ENCODE assay signal across 30 mouse cellular contexts in the genomic region with DNA sequence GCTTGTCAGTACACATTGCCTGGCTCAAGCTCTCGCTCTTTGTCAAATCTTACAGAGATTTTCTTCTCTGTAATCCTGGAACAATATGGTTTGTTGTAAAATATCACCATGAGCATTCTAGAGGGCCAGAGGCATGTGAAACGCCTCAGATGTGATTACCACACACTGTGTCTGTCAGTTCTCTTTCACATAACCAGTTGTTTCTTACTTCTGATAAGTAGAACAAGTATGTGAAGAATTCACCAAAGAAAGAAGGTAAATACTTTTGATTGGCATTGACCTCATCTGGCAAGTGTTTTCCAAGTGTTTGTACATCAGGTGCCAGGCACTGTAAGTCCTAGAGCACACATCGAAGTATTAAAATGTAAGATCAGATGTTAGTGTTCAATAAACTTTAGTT. TPM values are rescaled to one million over a fixed set of nuclear protein-coding genes. Genes with fewer than 3 reads are reported as not detected.
DNase-seq lines count a peak whose midpoint lies in the region; ATAC-seq and TF ChIP-seq lines count a peak whose summit lies in the region.
"Had no signal": no experiment of that assay in that cellular context is flagged by ENCODE, and none has a peak within 500 bp of the region (broad histone marks: within the 10 kb centered on the region; RNA-seq: fewer than 3 reads in every experiment).

No protein-coding gene starts in this region.

- DNase-seq in liver, adult 2 months (ENCODE audit: extremely low read depth, low read depth, low spot score), result peak; percentile 30
- no peak for DNase-seq in lung, postnatal 14 days
- DNase-seq in lung, postnatal 0 days (ENCODE audit: low spot score), result peak; percentile 79
- no peak for DNase-seq in gastrocnemius, postnatal 36 days
- no peak for DNase-seq in kidney, postnatal 4 days
- DNase-seq: adrenal gland, postnatal 10 days; adrenal gland, postnatal 36 days; cerebellum, adult 18-20 months; cerebellum, adult 9-10 months; cerebellum, postnatal 14 days; gastrocnemius, postnatal 25 days; heart, adult 11 months had no signal

- 29% methylated on average over 3 of the region's 3 CpGs for WGBS in liver, adult 2 months
- 39% methylated on average over 3 of the region's 3 CpGs for WGBS in liver, embryonic 12.5 days (ENCODE audit: insufficient replicate concordance)
- WGBS in lung, embryonic 16.5 days, result 35% methylated on average over 3 of the region's 3 CpGs
- 33% methylated on average over 3 of the region's 3 CpGs for WGBS in lung, postnatal 0 days

- no peaks in the 10 kb centered on the region for H3K4me1 ChIP-seq in liver, adult 2 months (ENCODE audit: control insufficient read depth, insufficient read depth, low read length)
- no peaks in the 10 kb centered on the region for H3K4me1 ChIP-seq in liver, embryonic 12.5 days
- no peaks in the 10 kb centered on the region for H3K4me1 ChIP-seq in lung, embryonic 16.5 days (replicated peaks; ENCODE audit: control insufficient read depth, insufficient read depth, low read length)
- H3K4me1 ChIP-seq in lung, postnatal 0 days (ENCODE audit: insufficient read depth, low read depth, low read length), result no peaks in the 10 kb centered on the region
- H3K4me1 ChIP-seq: embryonic facial prominence, embryonic 12.5 days; forebrain, embryonic 12.5 days; forebrain, embryonic 15.5 days; hindbrain, embryonic 10.5 days; hindbrain, embryonic 13.5 days had no signal

- H3K4me3 ChIP-seq in liver, adult 2 months (ENCODE audit: insufficient read depth, low read depth, low read length), result no peak overlapping the region
- no peak overlapping the region for H3K4me3 ChIP-seq in liver, embryonic 12.5 days
- H3K4me3 ChIP-seq in lung, embryonic 16.5 days (ENCODE audit: low read length), result no peak overlapping the region
- no peak overlapping the region for H3K4me3 ChIP-seq in lung, postnatal 0 days (ENCODE audit: low read depth, low read length)
- H3K4me3 ChIP-seq: embryonic facial prominence, embryonic 12.5 days; erythroblast, embryonic 14.5 days; forebrain, embryonic 12.5 days; forebrain, embryonic 15.5 days; hindbrain, embryonic 10.5 days; hindbrain, embryonic 13.5 days had no signal

- no peak overlapping the region for H3K9ac ChIP-seq in liver, adult 2 months (ENCODE audit: low read depth, low read length)
- no peak overlapping the region for H3K9ac ChIP-seq in liver, embryonic 12.5 days
- no peak overlapping the region for H3K9ac ChIP-seq in lung, embryonic 16.5 days (ENCODE audit: low read length)
- no peak overlapping the region for H3K9ac ChIP-seq in lung, postnatal 0 days (replicated peaks; ENCODE audit: low read depth)
- H3K9ac ChIP-seq: embryonic facial prominence, embryonic 12.5 days; forebrain, embryonic 12.5 days; forebrain, embryonic 15.5 days; hindbrain, embryonic 13.5 days had no signal

- no peaks in the 10 kb centered on the region for H3K9me3 ChIP-seq in liver, embryonic 12.5 days (replicated peaks)
- no peaks in the 10 kb centered on the region for H3K9me3 ChIP-seq in lung, embryonic 16.5 days (ENCODE audit: control insufficient read depth, low read length)
- no peaks in the 10 kb centered on the region for H3K9me3 ChIP-seq in lung, postnatal 0 days (ENCODE audit: low read length)
- H3K9me3 ChIP-seq: embryonic facial prominence, embryonic 12.5 days; forebrain, embryonic 12.5 days; forebrain, embryonic 15.5 days; hindbrain, embryonic 10.5 days; hindbrain, embryonic 13.5 days had no signal

- intact Hi-C loops in gastrocnemius, postnatal 36 days (cut with DNase I), result no loop called here

- TF ChIP-seq POLR2A in liver, adult 2 months (IDR thresholded peaks at IDR 0.05; ENCODE audit: extremely low read depth, insufficient read depth, low read length), result no peak

- no peak for TF ChIP-seq CTCF in liver, adult 2 months (IDR thresholded peaks at IDR 0.05; ENCODE audit: low read depth, low read length)
- TF ChIP-seq CTCF in lung, postnatal 0 days (IDR thresholded peaks at IDR 0.05), result no peak

- H3K36me3 ChIP-seq in liver, adult 2 months (ENCODE audit: control insufficient read depth, insufficient read depth, low read length), result no peaks in the 10 kb centered on the region
- no peaks in the 10 kb centered on the region for H3K36me3 ChIP-seq in liver, embryonic 12.5 days
- no peaks in the 10 kb centered on the region for H3K36me3 ChIP-seq in lung, embryonic 16.5 days (ENCODE audit: control insufficient read depth, insufficient read depth, low read length)
- no peaks in the 10 kb centered on the region for H3K36me3 ChIP-seq in lung, postnatal 0 days (ENCODE audit: insufficient read depth, low read length)
- H3K36me3 ChIP-seq: embryonic facial prominence, embryonic 12.5 days; forebrain, embryonic 12.5 days; forebrain, embryonic 15.5 days; hindbrain, embryonic 10.5 days; hindbrain, embryonic 13.5 days had no signal

- H3K27me3 ChIP-seq in liver, adult 2 months (ENCODE audit: control insufficient read depth, insufficient read depth, low read length), result no peaks in the 10 kb centered on the region
- H3K27me3 ChIP-seq in liver, embryonic 12.5 days (replicated peaks), result no peaks in the 10 kb centered on the region
- H3K27me3 ChIP-seq in lung, embryonic 16.5 days (ENCODE audit: control insufficient read depth, insufficient read depth, low read depth, low read length), result no peaks in the 10 kb centered on the region
- H3K27me3 ChIP-seq in lung, postnatal 0 days (replicated peaks; ENCODE audit: insufficient read depth, low read length), result no peaks in the 10 kb centered on the region
- H3K27me3 ChIP-seq: embryonic facial prominence, embryonic 12.5 days; forebrain, embryonic 12.5 days; forebrain, embryonic 15.5 days; hindbrain, embryonic 13.5 days had no signal

- no peak for ATAC-seq in liver, embryonic 12.5 days
- ATAC-seq in lung, embryonic 16.5 days (ENCODE audit: low read depth), result peak; percentile 56; the same call in 1 of the 2 replicates
- ATAC-seq in lung, postnatal 0 days, result peak; percentile 80
- ATAC-seq: CD4-positive, CD25-positive, alpha-beta regulatory T cell, adult 4 months; forebrain, embryonic 15.5 days; hindbrain, embryonic 16.5 days had no signal

- no peak overlapping the region for H3K4me2 ChIP-seq in liver, embryonic 12.5 days
- H3K4me2 ChIP-seq in lung, embryonic 16.5 days (ENCODE audit: low read depth, low read length), result no peak overlapping the region
- no peak overlapping the region for H3K4me2 ChIP-seq in lung, postnatal 0 days (replicated peaks; ENCODE audit: low read depth, low read length)
- H3K4me2 ChIP-seq: embryonic facial prominence, embryonic 12.5 days; forebrain, embryonic 12.5 days; forebrain, embryonic 15.5 days; heart, embryonic 11.5 days; hindbrain, embryonic 13.5 days had no signal

- no peak overlapping the region for H3K27ac ChIP-seq in liver, adult 2 months (replicated peaks; ENCODE audit: insufficient read depth, low read depth, low read length)
- no peak overlapping the region for H3K27ac ChIP-seq in liver, embryonic 12.5 days
- no peak overlapping the region for H3K27ac ChIP-seq in lung, embryonic 16.5 days (ENCODE audit: low read length)
- H3K27ac ChIP-seq in lung, postnatal 0 days (ENCODE audit: low read length), result peak overlapping the region; percentile 47
- H3K27ac ChIP-seq: embryonic facial prominence, embryonic 12.5 days; forebrain, embryonic 12.5 days; forebrain, embryonic 15.5 days; hindbrain, embryonic 10.5 days; hindbrain, embryonic 13.5 days had no signal

- TF ChIP-seq EP300 in lung, postnatal 0 days (IDR thresholded peaks at IDR 0.05), result peak; percentile 69

- H3K79me2 ChIP-seq in liver, adult 2 months (ENCODE audit: control insufficient read depth, insufficient read depth, low read length), result no peaks in the 10 kb centered on the region

RNA-seq across cellular contexts. Expression of a gene that starts 24.9 kb away (rescaled TPM):
- total RNA-seq in liver, adult 2 months (2014; rRNA removed), result 234 and 412 TPM in 2 replicates
- 53.9 and 77.7 TPM in 2 replicates for polyA plus RNA-seq in liver, adult 2 months (2012; rRNA removed)
- polyA plus RNA-seq in liver, embryonic 12.5 days (2016; fragmentation: Nextera tagmentation; extraction: Ambion mirVana), result not detected in 2 replicates
- not detected in 2 replicates for polyA plus RNA-seq in lung, embryonic 16.5 days (2015; fragmentation: Nextera tagmentation; extraction: Ambion mirVana)
- polyA plus RNA-seq in lung, postnatal 0 days (2015; fragmentation: Nextera tagmentation; extraction: Ambion mirVana), result 0.60 and 1.2 TPM in 2 replicates
- total RNA-seq in gastrocnemius, postnatal 36 days (2021), result not detected
- total RNA-seq: adrenal gland, adult 18-20 months; gastrocnemius, adult 8-10 months; gastrocnemius, postnatal 25 days; heart, postnatal 25 days; MEL had no signal
- polyA plus RNA-seq: C2C12; CD4-positive, CD25-positive, alpha-beta regulatory T cell, adult 4 months; embryonic facial prominence, embryonic 12.5 days; erythroblast, embryonic 14.5 days; forebrain, embryonic 12.5 days; forebrain, embryonic 15.5 days; heart, embryonic 11.5 days; heart, embryonic 14.5 days; heart, postnatal 0 days; hindbrain, embryonic 10.5 days; hindbrain, embryonic 13.5 days; hindbrain, embryonic 16.5 days had no signal

Comparison
In these comparisons a context has a peak if more than half of its experiments do, and no peak if none do; other contexts are left out.
1. DNase-seq: peak in liver, adult 2 months (single experiment) and lung, postnatal 0 days (single experiment); none in lung, postnatal 14 days (single experiment), gastrocnemius, postnatal 36 days (0 of 2) and kidney, postnatal 4 days (0 of 2).
2. RNA of a gene that starts 24.9 kb away (polyA plus RNA-seq): 53.9 to 77.7 TPM in liver, adult 2 months; 0.60 to 1.2 TPM in lung, postnatal 0 days, not detected in liver, embryonic 12.5 days and not detected in lung, embryonic 16.5 days; every median in the first group is over 10 times any median in the second.